ENCODE assay signal across 9 mouse cellular contexts in the genomic region with DNA sequence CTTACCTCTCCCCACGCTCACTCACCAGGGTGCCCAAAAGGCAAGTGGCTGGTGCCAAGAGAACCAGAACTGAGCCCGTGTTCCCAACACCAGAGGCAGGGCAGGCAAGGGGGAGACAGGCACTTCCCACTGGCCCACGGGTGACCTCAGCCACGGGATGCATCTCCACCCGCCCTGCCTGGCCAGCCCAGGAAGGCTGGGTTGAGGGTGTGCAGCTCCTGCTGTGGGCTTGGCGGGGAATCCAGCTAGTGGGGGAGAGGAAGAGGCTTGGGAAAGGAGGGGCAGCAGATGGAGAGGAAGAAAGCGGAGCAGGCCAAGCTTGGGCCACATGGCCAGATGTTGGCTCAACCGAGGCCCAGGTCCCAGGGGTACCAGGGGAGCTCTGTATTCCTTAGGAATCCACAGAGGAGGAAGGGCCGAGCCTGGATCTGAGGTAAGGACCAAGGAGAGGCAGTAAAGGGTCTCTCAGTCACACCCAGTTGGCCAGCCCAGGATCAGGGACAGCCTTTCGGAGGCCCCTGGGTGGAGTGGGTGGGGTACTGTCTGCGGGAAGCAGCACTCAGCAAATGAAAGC.
DNase-seq lines count a peak whose midpoint lies in the region; ATAC-seq and TF ChIP-seq lines count a peak whose summit lies in the region.
"Had no signal": no experiment of that assay in that cellular context is flagged by ENCODE, and none has a peak within 500 bp of the region (broad histone marks: within the 10 kb centered on the region; RNA-seq: fewer than 3 reads in every experiment).

No protein-coding gene starts in this region.

- H3K27ac ChIP-seq in kidney, adult 2 months (ENCODE audit: insufficient read depth, low read depth, low read length): no peak overlapping the region
- H3K27ac ChIP-seq in midbrain, embryonic 14.5 days (replicated peaks; ENCODE audit: low read depth, low read length): 0 out of 2 replicates have a peak overlapping the region, but pooled peaks have one; percentile 17
- H3K27ac ChIP-seq: liver, embryonic 13.5 days had no signal

- H3K36me3 ChIP-seq in kidney, adult 2 months (ENCODE audit: control insufficient read depth, insufficient read depth, low read length): no peaks in the 10 kb centered on the region
- H3K36me3 ChIP-seq in midbrain, embryonic 14.5 days (ENCODE audit: control insufficient read depth, insufficient read depth, low read length): no peaks in the 10 kb centered on the region
- H3K36me3 ChIP-seq: liver, embryonic 13.5 days had no signal

- 39% methylated on average over 11 of the region's 11 CpGs for WGBS in kidney, adult 2 months
- WGBS in midbrain, embryonic 14.5 days: 52% methylated on average over 11 of the region's 11 CpGs

- H3K27me3 ChIP-seq in kidney, adult 2 months (replicated peaks; ENCODE audit: control insufficient read depth, insufficient read depth, low read length): no peaks in the 10 kb centered on the region
- no peaks in the 10 kb centered on the region for H3K27me3 ChIP-seq in midbrain, embryonic 14.5 days (ENCODE audit: control insufficient read depth, insufficient read depth, low read length)
- H3K27me3 ChIP-seq: liver, embryonic 13.5 days had no signal

- H3K4me3 ChIP-seq in kidney, adult 2 months (ENCODE audit: insufficient read depth, low read depth, low read length): no peak overlapping the region
- no peak overlapping the region for H3K4me3 ChIP-seq in midbrain, embryonic 14.5 days (replicated peaks; ENCODE audit: low read depth, low read length)
- H3K4me3 ChIP-seq: liver, embryonic 13.5 days had no signal

- no peak overlapping the region for H3K9ac ChIP-seq in midbrain, embryonic 14.5 days (replicated peaks; ENCODE audit: low read length)
- H3K9ac ChIP-seq: liver, embryonic 13.5 days had no signal

- TF ChIP-seq POLR2A in kidney, adult 2 months (IDR thresholded peaks at IDR 0.05; ENCODE audit: low read depth, low read length): no peak

- DNase-seq in adrenal gland, adult 2 months: peak; percentile 46
- no peak for DNase-seq in adrenal gland, adult 8-10 months
- peak; percentile 35 for DNase-seq in embryo, embryonic 10 days (ENCODE audit: low spot score)
- peak; percentile 71 for DNase-seq in heart, adult 8-10 months (ENCODE audit: low spot score)
- DNase-seq in kidney, adult 2 months: peak; percentile 66
- no peak for DNase-seq in midbrain, embryonic 14.5 days
- no peak for DNase-seq in T-cell, adult 2 months (ENCODE audit: low spot score)
- DNase-seq in thymus, postnatal 36 days: no peak
- DNase-seq: liver, embryonic 13.5 days had no signal

- no peak overlapping the region for H3K4me2 ChIP-seq in midbrain, embryonic 14.5 days (ENCODE audit: low read length)
- H3K4me2 ChIP-seq: liver, embryonic 13.5 days had no signal

- H3K9me3 ChIP-seq in midbrain, embryonic 14.5 days (ENCODE audit: control insufficient read depth, low read length): no peaks in the 10 kb centered on the region
- H3K9me3 ChIP-seq: liver, embryonic 13.5 days had no signal

- no peak for ATAC-seq in midbrain, embryonic 14.5 days (ENCODE audit: low FRiP score, low TSS enrichment)

- H3K4me1 ChIP-seq in kidney, adult 2 months (ENCODE audit: control insufficient read depth, insufficient read depth, low read length): no peaks in the 10 kb centered on the region
- peaks cover 14% of the 10 kb centered on the region; the same call in 1 of the 2 replicates for H3K4me1 ChIP-seq in midbrain, embryonic 14.5 days (ENCODE audit: control insufficient read depth, insufficient read depth, low read length)
- H3K4me1 ChIP-seq: liver, embryonic 13.5 days had no signal

- TF ChIP-seq CTCF in kidney, adult 2 months (conservative IDR thresholded peaks at IDR 0.05; ENCODE audit: insufficient read depth, insufficient read length, low read depth, low read length): no peak

Comparison
In these comparisons a context has a peak if more than half of its experiments do, and no peak if none do; other contexts are left out.
1. DNase-seq: peak in adrenal gland, adult 2 months (single experiment), embryo, embryonic 10 days (single experiment), heart, adult 8-10 months (single experiment) and kidney, adult 2 months (single experiment); none in adrenal gland, adult 8-10 months (single experiment), midbrain, embryonic 14.5 days (single experiment), T-cell, adult 2 months (single experiment) and thymus, postnatal 36 days (0 of 2).